Mouse (Mus musculus): Measurements from ENCODE around the gene Slu7.

- TF ChIP-seq CTCF (IDR thresholded peaks at IDR 0.05; ENCODE audit: control insufficient read depth, insufficient read depth, insufficient replicate concordance, low read depth, low read length) (no peak), POLR2A (IDR thresholded peaks at IDR 0.05; ENCODE audit: control insufficient read depth, low read depth, low read length) (no peak)
These were observed 47.8 kb upstream of the Slu7 start for GRCm38 (mm10) chr11:43385716-43386115.
